Mouse (Mus musculus): ENCODE results near the gene Cd3eap.

Gene Cd3eap

GRCm38 (mm10) chr7:19359299-19359891 is at the start of gene Cd3eap, which contains the start of gene Ppp1r13l:
Cd3eap (minus strand) TSS chr7:19359483.
Ppp1r13l (plus strand) TSS chr7:19359749.
- DNase-seq (ENCODE audit: low spot score in 2 of 2), result peak; percentile 66 to 84

DNA sequence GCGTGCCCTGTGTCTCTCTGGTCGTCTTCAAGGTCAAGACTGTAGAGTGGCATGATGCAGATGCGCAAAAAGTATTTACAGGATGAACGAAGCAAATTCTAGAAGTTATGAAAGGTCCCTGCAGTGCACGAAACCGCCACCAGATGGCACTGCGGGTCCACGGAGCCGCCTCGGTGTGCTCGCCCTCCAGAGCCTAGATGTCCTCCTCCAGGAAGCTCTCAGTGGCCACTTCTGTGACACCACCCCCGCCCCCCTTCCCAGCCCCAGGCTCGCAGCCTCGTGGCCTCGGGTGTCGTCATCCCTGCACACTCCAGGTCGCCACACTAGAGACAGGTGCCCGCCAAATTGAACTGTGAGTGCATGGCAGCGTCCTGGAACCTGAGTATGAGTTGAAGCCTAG is 46.1 kb upstream of the Cd3eap start:
- DNase-seq (ENCODE audit: low spot score in 2 of 2), result peak; percentile 78 to 89

DNA sequence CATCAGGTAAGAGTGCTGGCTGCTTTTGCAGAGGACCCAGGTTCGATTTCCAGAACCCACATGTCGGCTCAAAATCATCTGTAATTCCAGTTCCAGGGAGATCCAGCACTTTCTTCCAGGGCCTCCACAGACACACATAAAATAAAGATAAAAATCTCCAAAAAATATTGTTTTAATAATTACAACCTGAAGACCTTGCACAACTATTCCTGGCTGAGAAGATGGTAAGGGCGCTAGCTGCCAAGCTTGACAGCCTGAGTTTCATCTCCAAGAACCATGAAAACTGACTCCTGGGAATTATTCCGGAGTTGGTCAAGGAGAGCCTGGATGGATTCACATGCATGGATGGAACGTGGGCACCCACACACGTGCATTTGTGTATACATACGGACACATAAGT is 45.2 kb upstream of the Cd3eap start, which contains the start of gene Ckm:
Ckm (plus strand) TSS at position 301 of the 400 bp plus-strand sequence.
- no peak for DNase-seq (ENCODE audit: low spot score in 2 of 2)

DNA sequence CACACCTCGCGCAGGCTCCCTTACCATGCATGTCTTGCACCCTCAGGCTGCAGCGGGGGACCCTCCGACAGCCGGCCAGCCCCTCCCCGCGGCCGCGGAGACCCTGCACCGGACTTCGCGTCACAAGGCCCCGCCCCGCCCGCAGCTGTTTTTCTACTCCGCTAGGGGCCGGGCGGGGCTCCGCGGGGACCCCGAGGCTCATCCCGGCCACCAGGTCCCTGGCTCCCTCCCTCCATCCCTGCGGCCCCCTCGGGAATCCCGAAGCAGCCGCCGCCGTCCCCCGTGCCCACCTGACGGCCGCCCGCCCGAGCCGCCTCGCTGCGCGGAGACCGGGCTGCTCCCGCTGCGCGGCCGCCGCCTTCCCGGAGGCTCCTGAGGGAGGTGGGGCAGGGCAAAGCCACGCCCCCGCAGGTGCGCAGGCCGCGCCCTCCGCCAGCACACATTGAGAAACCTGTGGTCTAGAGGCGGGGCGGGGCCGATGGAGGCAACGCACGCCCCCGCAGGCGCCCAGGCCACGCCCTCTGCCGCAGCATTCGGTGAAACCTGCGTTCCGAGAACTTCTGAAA is 44.5 kb upstream of the Cd3eap start, which contains the start of gene Klc3:
Klc3 (minus strand) TSS at position 374 of the 566 bp plus-strand sequence.
- DNase-seq (ENCODE audit: low spot score in 2 of 2), result no peak

- no peak for DNase-seq (ENCODE audit: low spot score in 2 of 2)
Measured at GRCm38 (mm10) chr7:19402535-19403112, 43.3 kb upstream of the Cd3eap start.

DNA sequence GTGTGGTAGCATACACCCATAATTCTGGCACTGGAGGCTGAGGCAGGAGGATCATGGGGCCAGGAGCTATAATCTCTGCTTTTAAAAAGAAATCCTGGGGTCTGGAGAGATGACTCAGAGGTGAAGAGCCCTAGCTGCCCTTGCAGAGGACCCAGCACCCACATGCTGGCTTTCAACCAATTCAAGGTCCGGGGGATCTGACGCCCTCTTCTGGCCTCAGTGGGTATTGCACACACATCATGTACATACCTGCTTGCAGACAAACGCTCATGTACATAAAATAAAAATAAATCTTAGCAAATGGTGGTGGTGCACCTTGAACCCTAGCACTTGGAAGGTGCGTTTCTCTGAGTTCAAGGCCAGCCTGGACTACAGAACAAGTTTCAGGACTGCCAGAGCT is 41.7 kb upstream of the Cd3eap start:
- DNase-seq (ENCODE audit: low spot score in 2 of 2), result no peak

GRCm38 (mm10) chr7:19399496-19400280 is 40.4 kb upstream of the Cd3eap start:
- no peak for DNase-seq (ENCODE audit: low spot score in 2 of 2)

DNA sequence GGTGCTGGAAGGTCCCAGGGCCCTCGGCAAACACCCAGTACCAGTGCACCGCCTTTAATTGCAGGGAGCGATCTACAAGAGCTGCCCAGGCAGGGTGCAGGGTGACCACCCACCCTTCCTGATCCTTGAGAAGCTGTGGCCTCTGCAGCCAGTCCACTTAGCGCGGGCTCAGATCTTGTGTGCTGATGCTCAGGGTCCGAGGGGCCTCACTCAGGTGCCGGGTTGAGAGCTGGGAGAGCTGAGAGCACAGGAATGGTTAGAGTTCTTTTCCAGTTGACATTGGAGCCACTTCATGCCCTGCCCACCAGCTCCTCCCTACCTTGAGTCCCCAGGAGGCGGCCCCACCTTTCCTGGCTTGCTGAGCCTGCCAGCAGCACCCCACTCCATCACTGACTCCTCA is 35.2 kb upstream of the Cd3eap start:
- no peak for DNase-seq (ENCODE audit: low spot score in 2 of 2)

DNA sequence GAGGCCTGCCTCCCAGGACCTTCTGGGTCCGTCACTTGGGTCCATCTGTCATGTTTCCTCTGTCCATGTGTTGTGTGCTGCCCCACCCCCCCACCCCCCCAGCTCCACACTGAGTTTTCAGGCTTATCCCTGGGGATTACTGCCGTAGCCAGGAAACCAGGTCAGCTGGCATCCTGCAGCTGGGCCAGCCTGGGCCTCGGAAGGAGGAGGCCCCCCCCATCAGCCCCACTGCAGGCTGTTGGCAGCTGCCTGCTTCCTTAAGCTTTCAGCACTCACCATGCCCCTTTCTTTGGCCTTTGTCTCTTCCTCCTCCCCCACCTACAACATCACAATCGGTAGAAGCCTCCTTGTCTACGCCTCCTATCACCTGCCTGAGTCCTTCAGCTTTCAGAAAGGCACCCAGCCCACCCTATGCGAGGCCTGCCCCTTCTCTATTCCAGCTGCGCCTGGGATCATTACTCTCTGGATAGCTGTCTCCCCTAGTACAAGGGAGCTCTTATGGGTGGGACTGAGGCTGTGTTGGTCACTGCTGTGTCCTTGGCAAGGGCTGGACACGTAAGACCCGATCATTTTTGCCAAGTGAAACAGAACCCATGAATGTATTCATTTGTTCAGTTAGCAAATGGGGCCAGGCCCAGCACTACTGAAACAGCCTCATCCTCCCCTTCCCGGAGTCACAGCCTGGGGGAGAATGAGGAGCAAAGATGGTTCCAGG is 29.6 kb upstream of the Cd3eap start:
- no peak for DNase-seq (ENCODE audit: low spot score in 2 of 2)

- no peak for DNase-seq (ENCODE audit: low spot score in 2 of 2)
Measured at GRCm38 (mm10) chr7:19383708-19384107, 24.4 kb upstream of the Cd3eap start.

DNA sequence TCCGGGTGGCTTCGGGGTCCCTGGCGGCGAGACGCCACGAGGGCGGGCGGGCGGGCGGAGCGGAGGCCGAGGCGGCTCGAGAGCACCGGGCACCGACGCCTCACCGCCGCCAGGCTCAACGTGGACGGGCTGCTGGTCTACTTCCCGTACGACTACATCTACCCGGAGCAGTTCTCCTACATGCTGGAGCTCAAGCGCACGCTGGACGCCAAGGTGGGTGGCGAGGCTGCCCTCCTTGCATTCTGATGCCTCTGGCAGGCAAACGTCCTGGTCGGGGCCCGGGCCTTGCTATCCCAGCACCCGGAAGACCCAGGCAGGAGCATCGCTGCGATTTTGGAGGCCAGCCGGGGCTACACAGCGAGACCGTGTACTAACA is 22.9 kb upstream of the Cd3eap start:
- peak in 1 of 2 experiments; percentile 36 for DNase-seq (ENCODE audit: low spot score in 2 of 2)

DNA sequence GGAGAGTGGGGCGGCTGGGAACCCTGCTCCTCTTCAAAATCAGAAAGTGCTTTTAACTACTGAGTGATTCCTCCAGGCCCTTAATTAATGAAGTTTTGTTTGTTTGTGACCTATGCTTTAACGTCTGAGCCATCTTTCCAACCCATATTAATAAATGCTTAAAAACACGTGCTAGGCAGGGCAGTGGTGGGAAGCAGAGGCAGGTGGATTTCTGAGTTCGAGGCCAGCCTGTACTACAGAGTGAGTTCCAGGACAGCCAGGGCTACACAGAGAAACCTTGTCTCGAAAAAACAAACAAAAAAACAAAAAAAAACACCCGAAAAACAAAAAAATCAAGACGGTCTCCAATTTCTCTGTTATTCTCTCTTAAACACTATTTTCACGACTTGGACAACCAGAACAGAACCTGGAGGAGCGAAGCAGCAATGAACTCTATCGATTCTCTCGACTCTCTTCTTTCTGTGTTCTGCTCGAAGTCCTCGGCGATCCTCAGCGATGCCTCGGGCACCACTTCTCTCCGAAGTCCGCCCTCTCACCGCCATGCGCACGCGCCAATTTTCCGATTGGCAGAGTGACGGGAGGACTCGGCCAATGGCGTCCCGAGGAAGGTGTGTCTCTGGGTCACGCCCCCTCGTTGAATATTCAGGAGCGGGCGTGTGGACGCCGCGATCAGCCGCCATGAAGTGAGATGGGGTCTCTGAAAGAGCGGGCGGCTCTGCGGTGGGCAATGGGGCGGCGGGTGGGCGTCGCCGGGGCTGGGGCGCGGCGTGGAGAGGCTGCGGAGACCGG is 22.3 kb upstream of the Cd3eap start, which contains the start of gene Ercc2:
Ercc2 (plus strand) TSS at position 634 of the 789 bp plus-strand sequence.
- DNase-seq (ENCODE audit: low spot score in 2 of 2), result peak; percentile 97 to 98

- no peak for DNase-seq (ENCODE audit: low spot score in 2 of 2)
Measured at GRCm38 (mm10) chr7:19378049-19378448, 18.8 kb upstream of the Cd3eap start.

DNA sequence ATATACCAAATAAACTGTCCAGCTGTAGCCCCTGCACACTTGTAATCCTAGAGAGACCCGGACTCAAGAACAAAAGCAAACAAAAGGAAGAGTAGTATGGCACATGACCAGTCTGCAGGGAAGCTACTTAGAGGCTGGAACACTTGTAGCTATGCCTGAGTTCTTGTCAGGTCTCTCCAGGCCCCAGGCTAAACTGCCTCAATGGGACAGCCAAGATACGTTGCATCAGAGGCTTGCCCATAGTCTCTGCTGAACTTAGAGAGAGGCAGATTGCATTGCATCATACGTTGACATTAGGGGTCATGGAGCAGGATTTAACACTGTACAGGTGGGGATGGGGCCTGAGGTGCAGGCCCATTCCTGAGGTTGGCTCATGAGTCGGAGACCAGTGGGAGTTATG is 16.7 kb upstream of the Cd3eap start:
- DNase-seq (ENCODE audit: low spot score in 2 of 2), result no peak

DNA sequence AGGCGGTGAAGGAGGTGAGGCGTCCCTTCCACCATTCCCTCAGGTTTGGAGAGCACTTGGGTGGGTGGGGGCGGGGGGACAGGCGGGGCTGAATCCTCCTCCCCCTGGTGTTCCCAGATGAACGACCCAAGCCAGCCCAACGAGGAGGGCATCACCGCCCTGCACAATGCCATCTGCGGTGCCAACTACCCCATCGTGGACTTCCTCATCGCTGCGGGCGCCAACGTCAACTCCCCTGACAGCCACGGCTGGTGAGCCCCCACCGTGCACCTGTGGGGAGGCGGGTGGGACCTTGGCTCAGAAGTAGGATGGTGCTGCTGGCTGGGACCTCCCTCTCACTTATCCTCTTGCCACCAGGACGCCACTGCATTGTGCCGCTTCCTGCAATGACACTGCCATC is 16.1 kb upstream of the Cd3eap start:
- no peak for DNase-seq (ENCODE audit: low spot score in 2 of 2)

GRCm38 (mm10) chr7:19373367-19373766 is 14.1 kb upstream of the Cd3eap start:
- DNase-seq (ENCODE audit: low spot score in 2 of 2), result no peak

DNA sequence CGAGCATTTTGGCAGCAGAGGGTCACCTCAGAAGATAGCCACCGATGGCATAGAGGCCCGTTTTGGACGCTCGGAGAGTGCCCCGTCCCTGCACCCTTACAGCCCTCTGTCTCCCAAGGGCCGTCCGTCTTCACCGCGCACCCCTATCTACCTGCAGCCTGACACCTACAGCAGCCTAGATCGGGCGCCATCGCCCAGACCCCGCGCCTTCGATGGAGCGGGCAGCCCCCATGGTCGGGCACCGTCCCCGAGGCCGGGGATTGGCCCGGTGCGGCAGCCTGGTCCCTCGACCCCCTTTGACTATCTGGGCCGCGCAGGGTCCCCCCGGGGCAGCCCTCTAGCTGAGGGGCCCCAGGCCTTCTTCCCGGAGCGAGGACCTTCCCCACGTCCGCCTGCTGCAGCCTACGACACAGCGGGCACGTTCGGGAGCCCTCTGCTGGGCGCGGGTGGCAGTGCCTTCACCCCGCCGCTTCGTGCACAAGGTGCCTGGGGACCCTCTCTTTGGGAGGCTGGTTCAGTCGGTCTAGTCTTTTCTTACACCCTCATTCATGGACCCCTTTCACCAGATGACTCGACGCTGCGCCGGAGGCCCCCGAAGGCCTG is 10.6 kb upstream of the Cd3eap start:
- DNase-seq (ENCODE audit: low spot score in 2 of 2), result peak; percentile 73 to 80

GRCm38 (mm10) chr7:19368380-19368779 is 9.1 kb upstream of the Cd3eap start:
- no peak for DNase-seq (ENCODE audit: low spot score in 2 of 2)

DNA sequence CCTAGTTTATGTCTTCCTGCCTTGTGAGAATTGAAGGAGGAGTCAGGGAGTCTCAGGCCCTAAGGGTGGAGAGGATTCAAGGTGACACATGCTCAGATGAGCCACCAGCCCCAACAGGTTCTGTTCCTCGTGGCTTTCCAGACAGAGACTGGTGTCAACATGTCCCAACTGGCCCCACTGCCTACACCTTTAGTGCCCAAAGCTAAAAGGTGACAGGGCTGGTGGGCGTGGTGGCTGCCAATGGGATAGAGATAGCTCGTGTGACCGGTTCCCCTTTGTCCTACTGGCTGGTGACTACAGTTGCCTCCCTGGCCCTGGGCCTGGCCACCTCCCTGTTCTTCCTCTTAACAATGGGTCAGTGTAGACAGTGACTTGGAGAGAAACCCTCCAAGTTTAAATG is 6.1 kb upstream of the Cd3eap start:
- DNase-seq (ENCODE audit: low spot score in 2 of 2), result no peak

DNA sequence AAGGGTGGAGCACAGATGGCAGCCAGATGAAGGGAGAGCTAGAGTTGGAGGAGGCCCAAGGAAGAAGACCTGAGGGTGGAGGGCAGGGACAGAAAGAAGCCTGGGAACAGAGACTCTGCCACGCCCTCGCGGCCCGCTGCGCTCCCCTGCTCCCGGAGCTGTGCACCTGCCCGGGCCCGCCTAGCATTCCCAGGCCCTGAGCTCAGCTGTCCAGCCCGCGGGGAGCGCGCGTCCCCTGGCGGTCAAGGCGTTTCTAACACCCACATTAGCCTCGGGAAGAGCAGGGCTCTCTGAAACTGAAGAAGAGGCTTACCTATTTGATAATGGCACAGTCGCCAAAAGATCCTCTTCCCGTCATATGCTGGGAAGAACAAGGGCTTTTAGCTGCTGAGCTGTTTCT is 4.6 kb upstream of the Cd3eap start:
- peak in 1 of 2 experiments; percentile 68 for DNase-seq (ENCODE audit: low spot score in 2 of 2)
